Mouse (Mus musculus) liver, embryonic 14.5 days (tissue): ENCODE measurements around the gene 4930595M18Rik.

Source experiments
- CTCF ChIP-seq: IDR thresholded peaks from 2 replicates; pipeline ENCODE4 v1.5.1; 2016; ENCODE audit warnings: antibody characterized with exemption, low read depth, control low read depth
- EP300 ChIP-seq: IDR thresholded peaks from 2 replicates; pipeline ENCODE4 v1.6.1; 2016; ENCODE audit warnings: antibody characterized with exemption, low read depth

DNA sequence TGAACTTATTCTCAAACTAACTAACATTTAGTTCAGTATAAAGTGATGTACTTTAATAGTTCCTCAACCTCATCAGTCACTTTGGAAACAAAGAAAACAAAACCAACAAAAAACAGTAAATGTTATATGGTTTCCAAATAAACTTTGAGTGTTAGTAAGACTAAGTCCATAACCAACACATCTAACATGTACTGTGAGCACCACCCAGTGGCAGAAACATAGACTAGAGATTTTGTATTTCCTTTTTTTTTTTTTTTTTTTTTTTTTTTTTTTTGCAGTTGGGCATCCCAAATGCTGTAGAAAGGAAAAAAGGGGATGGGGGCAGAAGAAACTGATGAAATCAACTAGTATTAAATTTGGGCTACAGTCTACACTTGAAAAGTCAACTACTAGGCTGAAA is 14.6 kb upstream of the 4930595M18Rik start:
- TF ChIP-seq CTCF (no peak), EP300 (no peak)
